Mouse (Mus musculus) common myeloid progenitor, adult 5-6 weeks (primary cell): ENCODE measurements around the gene Aldh5a1. TPM values are rescaled to one million over a fixed set of nuclear protein-coding genes. Genes with fewer than 3 reads are reported as not detected.
A peak's percentile ranks its signal among the peaks of the same experiment; 100 is the strongest.
"Not testable (repeated sequence)": the region's sequence is repeated elsewhere in the genome, so short reads cannot be mapped to it uniquely, and the experiment has no call there.

Experiments used
- ATAC-seq: replicated peaks from 2 replicates; pipeline ENCODE4 v1.8.0; 2016; ENCODE audit warnings: low read depth, mild to moderate bottlenecking, moderate TSS enrichment, inconsistent platforms; ENCODE audit not compliant: poor library complexity, severe bottlenecking
- total RNA-seq: library from RNA; stranded (forward); fragments of 200-1000, 187-1606 nt; gene quantifications from 2 replicates; pipeline ENCODE4 v1.2.3, GENCODE M21; 2017

The Aldh5a1 gene
- total RNA-seq = 0.58 and 1.3 TPM in 2 replicates

DNA sequence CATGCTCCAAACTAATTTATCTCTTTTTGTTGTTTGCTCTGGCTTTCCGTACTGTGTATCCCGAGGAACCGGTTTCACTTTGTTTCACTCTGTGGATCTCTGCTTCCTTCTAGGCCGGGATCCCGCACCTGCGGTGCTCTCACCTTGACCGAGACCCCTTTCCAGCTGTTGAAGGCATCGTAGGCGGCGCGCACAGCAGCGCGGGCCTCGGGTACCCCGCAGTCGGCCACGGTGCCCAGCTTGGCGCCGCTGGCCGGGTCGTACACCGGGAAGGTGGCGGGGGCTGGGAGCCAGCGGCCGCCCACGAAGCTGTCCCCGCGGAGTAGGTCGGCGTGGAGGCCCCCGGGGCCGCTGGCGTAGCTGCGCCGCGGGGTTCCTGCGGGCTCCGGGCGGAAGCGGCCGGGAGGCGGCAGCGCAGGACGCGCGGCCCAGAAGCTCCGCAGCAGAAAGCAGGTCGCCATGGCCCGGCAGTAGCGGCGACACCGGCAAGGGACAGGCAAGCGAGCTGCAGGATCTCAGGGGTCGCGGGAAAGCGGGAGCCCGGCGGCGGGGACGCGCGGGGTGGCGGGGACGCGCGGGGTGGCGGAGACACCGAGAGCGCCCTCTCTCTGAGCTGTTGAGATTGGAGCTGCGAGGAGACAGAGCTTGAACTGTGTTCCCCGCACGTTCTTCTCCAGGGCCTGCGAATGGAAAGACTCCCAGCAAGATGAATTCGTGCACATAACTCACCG lies at the start of gene Aldh5a1:
Gene Aldh5a1 (minus strand): TSS at position 554 of the 731 bp plus-strand sequence.
- peak; percentile 49 for ATAC-seq

DNA sequence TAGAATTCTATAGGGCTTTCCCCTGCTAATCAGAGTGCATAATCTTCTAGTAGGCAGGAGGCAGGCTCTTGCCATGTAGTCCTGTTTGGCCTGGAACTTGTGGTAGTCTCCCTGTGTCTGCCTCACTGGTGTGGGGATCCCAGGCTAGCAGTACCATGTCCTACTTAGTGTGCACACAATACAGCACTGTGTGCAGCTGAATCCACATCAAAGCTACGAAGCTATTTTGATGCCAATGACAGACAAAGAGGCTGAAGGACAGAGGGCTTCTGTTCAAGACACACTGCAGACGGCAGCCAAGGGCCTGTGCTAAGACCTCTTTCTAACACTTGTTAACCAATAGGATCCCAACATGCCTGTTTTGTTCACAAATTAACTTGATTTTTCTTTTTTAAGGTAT lies 48.0 kb upstream of the Aldh5a1 start:
- no peak for ATAC-seq

DNA sequence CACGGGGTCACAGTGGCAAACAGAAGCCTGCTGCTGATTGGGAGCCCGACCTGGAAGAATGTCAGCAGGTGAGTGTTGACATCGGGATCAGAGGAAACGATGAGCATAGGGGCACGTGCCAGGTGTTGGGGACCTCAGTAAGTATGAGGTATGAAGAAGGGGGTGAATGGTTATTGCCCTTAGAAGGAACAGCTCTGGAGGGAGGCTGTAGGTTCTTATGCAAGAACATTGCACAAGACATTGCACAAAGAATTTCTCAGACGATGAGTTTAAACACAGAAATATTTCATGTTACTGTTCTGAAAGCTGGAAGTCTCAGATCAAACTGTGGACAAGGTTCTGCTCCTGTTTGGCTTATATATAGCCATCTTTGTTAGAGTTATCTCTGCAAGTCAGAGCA lies 43.6 kb upstream of the Aldh5a1 start:
- 0 out of 2 replicates have a peak, but pooled peaks have one; percentile 22 for ATAC-seq

DNA sequence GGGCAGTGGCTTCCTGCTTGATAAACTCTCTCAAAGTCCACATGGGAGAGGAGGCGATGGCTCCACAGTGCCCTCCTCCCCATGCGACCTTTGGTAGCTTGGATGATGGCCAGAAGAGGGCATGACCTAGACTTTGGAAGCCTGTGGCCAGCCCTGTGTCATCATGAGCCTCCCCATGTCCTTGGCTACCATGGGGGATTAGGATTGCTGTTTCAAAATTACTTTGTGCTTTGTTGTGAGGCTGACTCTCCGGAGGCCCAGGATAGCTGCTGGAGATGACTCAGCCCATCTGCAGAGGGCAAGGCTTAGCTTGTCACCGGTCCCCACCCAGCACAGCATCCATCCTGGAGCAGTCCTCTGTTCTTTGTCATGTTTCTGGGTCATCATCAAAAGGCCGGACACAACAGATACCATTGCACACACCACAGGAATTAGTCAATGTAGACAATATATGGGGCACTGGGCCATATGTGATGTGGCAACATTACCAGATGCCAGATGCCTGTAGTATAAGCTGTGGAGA lies 40.4 kb upstream of the Aldh5a1 start:
- no peak for ATAC-seq

DNA sequence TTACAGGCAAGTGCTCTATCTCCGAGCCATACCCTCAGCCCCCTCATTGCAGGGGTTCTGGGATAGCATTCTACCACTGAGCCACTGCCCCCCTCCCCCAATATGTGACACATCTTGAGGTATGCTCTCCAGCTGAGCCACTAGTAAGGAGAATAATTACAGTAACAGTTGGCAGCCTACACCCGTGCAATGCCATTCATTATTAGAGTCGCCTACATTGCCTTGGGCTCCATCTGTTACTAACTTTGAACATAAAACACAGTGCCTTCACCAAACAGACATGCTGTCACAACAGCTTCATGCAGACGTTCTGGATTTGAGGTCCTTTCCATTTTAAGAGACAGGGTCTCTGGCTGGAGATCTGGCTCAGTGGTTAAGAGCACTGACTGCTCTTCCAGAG lies 38.9 kb upstream of the Aldh5a1 start:
- no peak for ATAC-seq

DNA sequence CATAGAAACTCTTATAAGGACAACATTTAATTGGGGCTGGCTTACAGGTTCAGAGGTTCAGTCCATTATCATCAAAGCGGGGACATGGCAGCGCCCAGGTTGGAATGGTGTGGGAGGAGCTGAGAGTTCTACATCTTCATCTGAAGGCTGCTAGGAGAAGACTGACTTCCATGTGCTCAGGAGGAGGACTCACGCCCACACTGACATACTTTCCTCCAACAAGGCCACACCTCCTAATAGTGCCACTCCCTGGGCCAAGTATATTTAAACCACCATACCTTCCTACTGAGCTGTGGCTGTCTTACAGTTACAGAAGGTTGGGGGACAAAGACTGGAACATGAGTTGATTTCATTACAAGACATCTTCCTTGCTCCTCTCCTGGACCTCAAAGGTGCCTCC lies 34.3 kb upstream of the Aldh5a1 start:
- not testable (repeated sequence) for ATAC-seq

DNA sequence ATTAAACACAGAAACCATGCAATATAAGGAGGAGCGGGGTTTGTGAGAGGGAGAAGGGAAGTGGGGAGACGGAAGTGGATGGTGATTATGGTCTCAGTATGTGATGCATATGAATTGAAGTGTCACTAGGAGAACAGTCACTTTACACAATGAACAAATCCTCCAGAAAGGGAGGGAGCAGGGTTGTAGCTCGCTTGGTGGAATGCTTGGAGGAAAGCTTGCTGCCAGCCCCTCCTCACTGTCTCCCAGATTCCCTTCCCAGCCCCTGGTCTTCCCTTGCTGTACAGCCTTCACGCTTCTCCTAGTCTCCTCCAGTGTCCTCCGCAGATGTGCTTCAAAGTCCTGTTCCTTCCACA lies 28.4 kb upstream of the Aldh5a1 start:
- ATAC-seq = peak; percentile 77

DNA sequence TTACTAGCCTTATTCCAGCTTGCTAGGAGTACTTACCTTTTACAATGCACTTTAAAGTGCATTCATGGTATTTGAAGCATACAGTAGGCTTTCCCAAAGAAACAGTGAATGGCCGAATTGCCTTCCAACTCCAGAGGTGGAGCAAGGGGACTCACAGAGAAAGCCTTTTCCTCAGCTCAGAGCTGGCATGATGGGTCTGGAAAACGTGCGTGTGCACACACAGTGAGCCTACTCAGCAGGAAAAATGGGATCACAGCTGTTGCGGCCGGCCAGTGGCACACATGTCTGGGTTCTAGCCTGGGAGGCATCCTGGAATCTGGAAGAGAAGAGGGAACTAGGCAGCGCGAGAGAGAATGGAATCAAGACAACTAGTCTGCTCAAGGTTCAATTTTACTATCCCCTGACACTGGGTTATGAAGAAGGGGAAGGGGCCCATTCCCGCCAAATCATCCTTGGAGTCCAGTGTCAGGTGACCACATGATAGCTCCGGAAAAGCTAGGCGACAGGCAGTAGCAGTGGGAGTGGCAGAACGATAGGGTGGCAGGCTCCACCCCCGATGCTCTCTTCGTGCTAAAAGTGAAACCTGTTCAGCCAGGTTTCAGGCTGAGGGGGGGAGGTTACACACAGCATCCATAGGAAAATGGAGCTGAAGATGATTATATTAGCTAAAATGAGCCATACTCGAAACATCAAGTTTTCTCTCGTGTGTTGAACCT lies 27.8 kb upstream of the Aldh5a1 start:
- peak; percentile 62 for ATAC-seq

DNA sequence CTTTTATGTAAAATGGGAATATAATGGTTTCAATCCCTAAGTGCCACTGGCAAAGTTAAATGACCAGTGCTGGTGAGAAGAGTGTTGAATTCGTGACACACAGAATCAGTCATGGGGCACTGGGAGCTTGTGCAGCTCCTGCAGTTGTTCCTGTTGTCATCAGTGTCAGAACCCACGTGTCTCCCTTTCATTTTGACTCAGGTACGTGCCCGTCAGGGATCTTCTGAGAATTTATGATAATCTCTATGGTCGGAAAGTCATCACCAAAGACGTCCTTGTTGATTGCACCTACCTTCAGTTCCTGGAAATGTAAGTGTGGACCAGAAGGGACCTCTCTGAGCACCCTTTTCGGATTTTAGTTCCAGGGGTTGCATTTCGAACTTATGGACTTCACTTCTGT lies 24.7 kb upstream of the Aldh5a1 start:
- ATAC-seq = no peak

DNA sequence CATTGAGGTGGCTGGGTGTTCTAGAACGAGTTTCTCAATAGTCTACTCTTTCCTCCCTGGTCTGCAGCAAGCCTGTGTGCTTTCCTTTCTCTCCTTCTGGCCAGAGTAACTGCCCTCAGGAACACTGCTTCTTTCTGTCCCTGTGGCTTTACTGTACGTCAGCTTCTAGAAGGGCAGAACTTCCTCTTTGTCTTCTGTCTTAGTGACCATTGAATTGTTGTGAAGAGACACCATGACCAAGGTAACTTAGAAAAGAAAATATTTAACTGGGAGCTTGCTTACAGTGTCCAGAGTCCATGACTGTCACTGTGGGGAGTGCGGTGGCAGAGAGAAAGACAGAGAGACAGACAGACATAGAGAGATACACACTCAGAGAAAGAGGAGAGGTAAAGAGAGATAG lies 22.6 kb upstream of the Aldh5a1 start:
- ATAC-seq = peak; percentile 69

DNA sequence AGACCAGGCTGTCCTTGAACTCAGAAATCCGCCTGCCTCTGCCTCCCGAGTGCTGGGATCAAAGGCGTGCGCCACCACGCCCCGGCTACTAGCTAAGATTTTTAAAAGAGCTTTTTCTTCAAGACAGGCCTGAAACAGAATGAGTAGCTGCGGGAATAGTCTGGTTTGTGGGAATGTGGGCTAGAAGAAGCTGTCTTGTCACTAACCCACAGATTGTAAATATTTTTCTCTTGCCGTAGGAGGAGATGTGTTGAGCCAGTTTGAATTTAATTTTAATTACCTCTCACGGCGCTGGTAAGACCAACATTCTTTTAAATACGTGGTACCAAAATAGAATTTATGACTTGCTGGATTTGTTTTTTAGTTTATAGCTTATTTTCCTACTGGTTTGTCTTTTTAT lies 21.2 kb upstream of the Aldh5a1 start:
- no peak for ATAC-seq

DNA sequence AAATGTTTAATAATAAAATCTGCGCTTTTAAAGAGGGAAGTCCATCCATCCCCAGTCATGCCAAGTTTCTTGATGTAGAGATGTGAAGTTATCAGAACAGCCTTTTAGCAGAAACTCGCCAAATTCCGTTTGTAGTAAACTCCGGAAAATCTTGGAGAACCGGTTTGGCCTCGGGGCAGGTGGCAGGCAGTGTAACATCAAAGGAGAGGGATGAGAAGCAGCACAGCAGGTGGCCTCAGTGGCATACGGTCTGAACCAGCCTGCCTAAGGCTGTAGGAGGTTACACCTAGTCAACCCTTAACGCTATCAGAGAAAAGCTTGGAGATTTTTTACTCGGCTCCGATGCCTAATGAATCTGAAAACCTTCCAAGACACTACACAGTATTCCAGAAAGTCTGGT lies 18.0 kb upstream of the Aldh5a1 start:
- no peak for ATAC-seq

DNA sequence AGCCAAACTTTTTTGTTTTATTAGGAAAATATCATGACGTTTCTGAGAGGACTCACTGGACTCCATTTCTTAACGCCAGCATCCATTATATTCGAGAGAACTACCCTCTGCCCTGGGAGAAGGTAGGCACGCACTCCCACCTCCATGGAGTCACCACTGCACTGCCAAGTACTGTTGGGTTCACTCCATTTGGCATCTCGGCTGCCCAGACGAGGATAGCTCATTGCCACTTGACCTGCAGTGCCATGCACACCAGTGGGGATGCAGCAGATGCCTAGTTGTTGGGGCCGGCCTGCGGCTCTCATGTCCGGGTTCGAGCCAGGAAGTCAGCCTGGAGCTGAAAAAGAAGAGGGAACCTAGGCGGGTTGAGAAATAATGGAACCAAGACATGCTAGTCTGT lies 17.6 kb upstream of the Aldh5a1 start:
- no peak for ATAC-seq

DNA sequence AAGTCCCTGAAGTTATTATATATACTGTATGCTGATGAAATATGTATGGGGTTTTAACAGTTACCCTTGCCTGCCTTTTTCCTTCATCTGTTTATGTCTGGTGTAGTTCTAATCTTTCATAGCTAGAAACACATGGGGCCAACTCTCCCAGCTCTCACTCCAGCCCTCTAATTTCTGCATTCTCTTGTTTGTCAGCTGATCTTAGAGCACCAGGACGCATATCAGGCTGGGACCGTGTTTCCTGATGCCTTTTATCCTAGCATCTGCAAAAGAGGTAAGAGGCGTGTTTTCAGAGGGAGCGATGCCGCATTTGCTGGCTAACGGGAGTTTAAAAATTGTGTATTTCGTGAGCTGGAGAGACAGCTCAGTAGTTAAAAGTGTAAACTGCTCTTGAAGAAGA lies 15.2 kb upstream of the Aldh5a1 start:
- ATAC-seq = no peak

DNA sequence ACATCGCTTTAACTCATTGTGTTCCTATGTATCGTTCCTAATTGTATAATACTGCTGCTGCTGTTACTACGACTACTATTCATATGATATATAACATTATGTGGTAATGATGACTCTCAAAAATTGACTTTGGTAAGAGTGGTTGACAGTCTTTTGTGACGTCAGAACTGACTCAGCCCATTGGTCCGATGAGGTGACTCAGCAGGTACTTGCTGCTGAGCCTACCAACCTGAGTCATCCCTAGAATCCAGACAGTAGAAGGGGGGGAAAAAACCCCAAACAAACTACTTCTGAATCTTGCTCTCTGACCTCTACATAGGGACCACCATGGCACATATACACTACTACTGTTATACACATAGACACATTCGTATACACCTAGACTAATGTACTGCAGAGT lies 11.4 kb upstream of the Aldh5a1 start:
- ATAC-seq = no peak

DNA sequence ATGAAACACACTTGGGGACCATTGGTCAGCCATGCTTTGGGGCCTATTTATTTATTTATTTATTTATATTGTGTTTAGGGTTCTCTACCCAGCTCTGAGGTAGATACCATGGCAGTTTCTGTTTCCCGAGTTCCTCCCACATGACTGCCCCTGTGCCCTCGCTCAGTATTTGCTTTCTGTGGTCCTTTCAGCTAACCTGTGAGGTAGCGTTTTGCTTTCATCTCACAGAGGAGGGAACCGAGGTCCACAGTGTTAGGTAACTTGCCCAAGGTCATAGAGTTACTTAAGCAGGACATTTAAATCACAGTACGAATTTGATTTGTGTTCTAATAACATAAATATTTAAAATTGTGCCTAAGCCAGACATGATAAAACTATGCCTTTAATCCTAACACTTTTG lies 9.7 kb upstream of the Aldh5a1 start:
- no peak for ATAC-seq

DNA sequence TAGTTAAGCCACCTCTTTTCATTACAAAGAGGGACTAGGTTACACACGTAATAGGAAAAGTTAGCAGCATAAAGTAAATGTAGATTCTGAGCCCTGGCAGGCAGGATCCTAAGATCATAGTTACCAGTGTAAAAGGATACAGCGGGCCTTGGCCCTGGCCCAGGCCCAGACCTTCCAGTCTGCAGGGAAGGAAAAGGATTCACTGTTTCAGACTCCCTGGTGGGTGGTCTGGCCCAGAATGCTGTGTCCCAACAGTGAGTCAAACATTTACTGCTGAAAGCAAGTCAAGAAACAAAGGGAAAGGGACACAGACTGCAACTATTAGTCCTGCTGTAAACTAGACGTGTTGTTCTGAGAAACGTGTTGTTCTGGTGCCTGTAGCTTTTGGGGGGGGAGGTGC lies 8.1 kb upstream of the Aldh5a1 start:
- no peak for ATAC-seq

DNA sequence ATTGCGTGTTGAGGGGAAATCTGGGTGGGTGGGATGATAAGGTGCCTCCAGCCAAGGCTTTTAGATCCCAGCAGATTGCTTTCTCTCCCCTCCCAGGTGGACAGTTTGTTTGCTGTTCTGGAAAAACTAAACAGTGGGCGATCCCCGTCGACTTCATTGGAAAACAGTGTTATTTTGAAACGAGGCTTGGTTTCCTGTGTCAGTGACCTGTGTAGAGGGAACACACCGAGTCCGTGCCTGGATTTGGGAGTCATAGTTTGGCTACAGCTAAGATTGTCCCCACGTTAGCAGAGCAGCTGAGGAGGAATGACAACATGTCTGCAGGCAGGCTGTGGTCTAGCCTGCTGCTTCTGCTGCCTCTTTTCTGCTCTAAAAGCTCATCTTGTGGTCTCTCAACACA lies 5.8 kb upstream of the Aldh5a1 start:
- no peak for ATAC-seq

DNA sequence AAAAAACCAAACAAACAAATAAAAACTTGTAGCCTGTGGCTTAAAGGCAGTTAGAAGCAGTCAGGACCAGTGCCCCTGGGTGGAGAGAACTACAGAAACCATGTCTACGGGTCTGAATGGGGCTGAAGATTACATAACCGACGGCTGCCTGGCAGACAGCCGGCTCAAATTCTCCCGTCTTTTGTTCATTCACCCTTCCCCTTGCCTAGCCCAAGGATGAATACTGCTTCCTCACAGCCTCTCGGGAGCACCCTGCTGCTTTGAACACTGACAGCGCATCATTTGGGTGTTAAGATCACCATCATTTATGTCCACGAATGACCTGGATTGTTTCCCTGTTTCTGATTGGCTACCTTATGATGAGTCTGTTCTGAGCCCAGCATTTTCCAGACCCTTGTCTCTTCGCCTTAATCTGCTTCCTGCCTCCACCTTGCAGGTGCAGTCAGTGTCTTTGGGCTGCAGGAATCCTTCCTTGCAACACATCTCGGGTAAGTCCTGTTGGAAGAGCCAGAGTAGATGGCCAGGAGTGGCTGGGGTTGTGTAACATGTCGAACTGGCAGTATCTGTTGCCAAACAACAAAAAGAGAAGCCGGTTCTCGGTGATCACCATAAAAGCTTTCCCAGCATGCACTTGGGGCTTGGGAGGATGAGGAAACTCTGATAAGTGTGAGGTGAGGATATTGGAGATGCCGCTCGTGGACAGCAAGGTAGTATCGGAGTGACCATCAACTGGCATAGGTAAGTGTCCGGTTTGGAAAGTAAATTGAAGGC lies 5.2 kb upstream of the Aldh5a1 start, which contains the start of gene Gpld1:
Gene Gpld1 (plus strand): TSS at position 641 of the 771 bp plus-strand sequence.
- no peak for ATAC-seq

DNA sequence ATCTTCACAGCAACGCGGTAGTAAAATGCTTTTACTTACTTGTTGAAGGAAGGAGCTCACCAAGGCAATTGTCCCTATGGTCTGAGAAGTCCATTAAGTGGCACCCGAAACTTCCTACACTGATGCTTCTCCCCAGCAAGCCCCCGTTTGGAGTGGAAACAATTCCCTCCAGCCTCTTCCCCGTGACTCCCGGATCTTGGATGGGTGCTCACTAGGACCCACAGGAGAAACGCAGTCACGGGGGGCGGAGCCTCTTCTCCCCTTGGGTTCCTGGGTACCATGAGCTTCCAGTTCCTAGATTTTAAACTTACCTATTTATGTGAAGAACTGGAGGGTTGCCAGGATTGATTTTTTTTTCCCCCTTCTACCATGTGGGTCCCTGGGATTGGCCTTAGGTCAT lies 2.0 kb upstream of the Aldh5a1 start:
- ATAC-seq = no peak

DNA sequence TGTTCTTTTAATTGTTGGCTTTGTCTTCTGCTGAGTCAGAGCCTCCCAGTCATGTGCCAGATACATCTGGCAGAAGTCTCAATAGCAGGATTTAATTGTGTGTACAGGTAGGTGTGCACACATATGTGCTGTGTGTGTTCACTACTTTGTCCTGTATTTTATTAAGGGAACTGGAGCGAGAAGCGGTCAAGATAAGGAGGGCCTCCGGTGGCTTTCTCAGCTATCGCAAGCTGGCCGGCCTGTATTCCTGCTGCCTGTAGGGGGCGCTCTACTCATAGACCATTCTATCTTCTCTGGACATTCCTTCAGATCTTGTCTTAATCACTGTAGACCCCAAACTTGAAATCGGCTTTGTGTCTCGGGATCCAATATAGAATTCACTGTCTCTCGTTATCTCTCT lies 1.2 kb upstream of the Aldh5a1 start:
- ATAC-seq = peak; percentile 60
